Mouse (Mus musculus) adrenal gland, postnatal 25 days (tissue): ENCODE results near the gene Ltbp2. TPM values are rescaled to one million over a fixed set of nuclear protein-coding genes. Genes with fewer than 3 reads are reported as not detected.

Experiments used
- DNase-seq: peaks from one replicate; pipeline ENCODE4 v3.0.0; 2021; ENCODE audit warnings: mixed read lengths
- total RNA-seq: library from RNA; stranded (reverse); gene quantifications from 2 replicates; pipeline ENCODE4 v1.2.3, GENCODE M21; 2021

The Ltbp2 gene
- total RNA-seq, 1 experiment from 2014 or later: 3.9 TPM

GRCm38 (mm10) chr12:84802625-84803024 is 73.7 kb downstream of the Ltbp2 start:
- DNase-seq: no peak

- no peak for DNase-seq
Measured at GRCm38 (mm10) chr12:84801532-84802110, 74.7 kb downstream of the Ltbp2 start.

- peak; percentile 42 for DNase-seq
Measured at GRCm38 (mm10) chr12:84800419-84800818, 75.9 kb downstream of the Ltbp2 start.

- DNase-seq: no peak
Measured at GRCm38 (mm10) chr12:84799086-84799485, 77.2 kb downstream of the Ltbp2 start.

- no peak for DNase-seq
Measured at GRCm38 (mm10) chr12:84794647-84795046, 81.7 kb downstream of the Ltbp2 start.

- DNase-seq: no peak
Measured at GRCm38 (mm10) chr12:84792629-84793028, 83.7 kb downstream of the Ltbp2 start.

- no peak for DNase-seq
Measured at GRCm38 (mm10) chr12:84790853-84791252, 85.5 kb downstream of the Ltbp2 start.

GRCm38 (mm10) chr12:84786091-84786490 is 90.2 kb downstream of the Ltbp2 start:
- no peak for DNase-seq

- peak; percentile 91 for DNase-seq
Measured at GRCm38 (mm10) chr12:84784604-84785381, 91.5 kb downstream of the Ltbp2 start.

GRCm38 (mm10) chr12:84776229-84776628 is 100.1 kb downstream of the Ltbp2 start:
- no peak for DNase-seq

GRCm38 (mm10) chr12:84774376-84774775 is 102.0 kb downstream of the Ltbp2 start:
- peak; percentile 39 for DNase-seq

GRCm38 (mm10) chr12:84773476-84773875 is 102.9 kb downstream of the Ltbp2 start:
- DNase-seq: peak; percentile 28

GRCm38 (mm10) chr12:84772726-84773441 is 103.4 kb downstream of the Ltbp2 start, which contains the start of the genes Npc2 and Isca2:
Gene Npc2 (minus strand): TSS chr12:84773152.
Gene Isca2 (plus strand): TSS chr12:84773251.
- DNase-seq: peak; percentile 95

GRCm38 (mm10) chr12:84771981-84772520 is 104.3 kb downstream of the Ltbp2 start:
- DNase-seq: no peak

GRCm38 (mm10) chr12:84769624-84770023 is 106.7 kb downstream of the Ltbp2 start:
- DNase-seq: no peak

GRCm38 (mm10) chr12:84767510-84767909 is 108.8 kb downstream of the Ltbp2 start:
- no peak for DNase-seq

- no peak for DNase-seq
Measured at GRCm38 (mm10) chr12:84766113-84766735, 110.1 kb downstream of the Ltbp2 start.

GRCm38 (mm10) chr12:84765506-84765905 is 110.8 kb downstream of the Ltbp2 start:
- no peak for DNase-seq

- no peak for DNase-seq
Measured at GRCm38 (mm10) chr12:84764756-84765155, 111.6 kb downstream of the Ltbp2 start.

GRCm38 (mm10) chr12:84763577-84764218 is 112.6 kb downstream of the Ltbp2 start:
- no peak for DNase-seq

- no peak for DNase-seq
Measured at GRCm38 (mm10) chr12:84762532-84762931, 113.8 kb downstream of the Ltbp2 start.

- DNase-seq: no peak
Measured at GRCm38 (mm10) chr12:84759063-84759462, 117.3 kb downstream of the Ltbp2 start.
